Mouse (Mus musculus): Measurements from ENCODE around the gene Ptchd4. TPM values are rescaled to one million over a fixed set of nuclear protein-coding genes. Genes with fewer than 3 reads are reported as not detected.

The Ptchd4 gene
- total and polyA plus RNA-seq, 2 experiments = not detected

DNA sequence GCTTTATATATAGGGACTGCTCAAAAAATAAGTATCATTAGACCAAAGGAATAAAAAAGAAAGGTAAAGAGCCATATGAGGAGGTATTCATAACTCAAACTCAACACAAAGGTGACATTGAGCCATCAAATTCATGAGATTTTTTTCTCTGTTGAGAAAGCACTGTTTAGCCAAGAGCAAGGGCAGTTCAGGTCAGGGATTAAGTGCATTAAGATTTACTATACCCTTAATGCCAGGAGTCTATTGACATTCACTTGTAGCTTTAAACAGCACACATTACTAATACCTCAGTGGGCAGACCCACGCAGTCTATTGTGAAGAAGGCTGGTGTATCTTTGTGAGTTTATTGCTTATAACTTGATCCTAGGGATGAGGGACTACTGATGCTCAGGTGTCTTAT is 49.0 kb downstream of the Ptchd4 start:
- DNase-seq (ENCODE audit: extremely low read depth, low read depth, low spot score) = no peak
- no peak overlapping the region for H3K9ac ChIP-seq (ENCODE audit: low read depth, low read length)
- no peaks in the 10 kb centered on the region for H3K79me2 ChIP-seq (ENCODE audit: control insufficient read depth, insufficient read depth, low read length)
- TF ChIP-seq CTCF (IDR thresholded peaks at IDR 0.05; ENCODE audit: low read depth, low read length) (no peak), POLR2A (IDR thresholded peaks at IDR 0.05; ENCODE audit: extremely low read depth, insufficient read depth, low read length) (no peak)
- H3K4me1 ChIP-seq (ENCODE audit: control insufficient read depth, insufficient read depth, low read length) = no peaks in the 10 kb centered on the region
- no peaks in the 10 kb centered on the region for H3K27me3 ChIP-seq (ENCODE audit: control insufficient read depth, insufficient read depth, low read length)
- 51% methylated on average over 1 of the region's 1 CpGs for WGBS
- no peaks in the 10 kb centered on the region for H3K36me3 ChIP-seq (ENCODE audit: control insufficient read depth, insufficient read depth, low read length)
- no peak overlapping the region for H3K27ac ChIP-seq (replicated peaks; ENCODE audit: insufficient read depth, low read depth, low read length)
- no peak overlapping the region for H3K4me3 ChIP-seq (ENCODE audit: insufficient read depth, low read depth, low read length)

GRCm38 (mm10) chr17:42374881-42375280 is 59.1 kb downstream of the Ptchd4 start:
- H3K4me3 ChIP-seq (ENCODE audit: insufficient read depth, low read depth, low read length) = no peak overlapping the region
- H3K79me2 ChIP-seq (ENCODE audit: control insufficient read depth, insufficient read depth, low read length) = no peaks in the 10 kb centered on the region
- 82% methylated on average over 4 of the region's 4 CpGs for WGBS
- no peak overlapping the region for H3K9ac ChIP-seq (ENCODE audit: low read depth, low read length)
- TF ChIP-seq POLR2A (IDR thresholded peaks at IDR 0.05; ENCODE audit: extremely low read depth, insufficient read depth, low read length) (no peak), CTCF (IDR thresholded peaks at IDR 0.05; ENCODE audit: low read depth, low read length) (no peak)
- no peak overlapping the region for H3K27ac ChIP-seq (replicated peaks; ENCODE audit: insufficient read depth, low read depth, low read length)
- no peaks in the 10 kb centered on the region for H3K27me3 ChIP-seq (ENCODE audit: control insufficient read depth, insufficient read depth, low read length)
- H3K36me3 ChIP-seq (ENCODE audit: control insufficient read depth, insufficient read depth, low read length) = no peaks in the 10 kb centered on the region
- H3K4me1 ChIP-seq (ENCODE audit: control insufficient read depth, insufficient read depth, low read length) = no peaks in the 10 kb centered on the region
- no peak for DNase-seq (ENCODE audit: extremely low read depth, low read depth, low spot score)

- H3K36me3 ChIP-seq (ENCODE audit: control insufficient read depth, insufficient read depth, low read length) = no peaks in the 10 kb centered on the region
- no peaks in the 10 kb centered on the region for H3K27me3 ChIP-seq (ENCODE audit: control insufficient read depth, insufficient read depth, low read length)
- no peak overlapping the region for H3K9ac ChIP-seq (ENCODE audit: low read depth, low read length)
- H3K4me1 ChIP-seq (ENCODE audit: control insufficient read depth, insufficient read depth, low read length) = no peaks in the 10 kb centered on the region
- H3K79me2 ChIP-seq (ENCODE audit: control insufficient read depth, insufficient read depth, low read length) = no peaks in the 10 kb centered on the region
- TF ChIP-seq CTCF (IDR thresholded peaks at IDR 0.05; ENCODE audit: low read depth, low read length) (no peak), POLR2A (IDR thresholded peaks at IDR 0.05; ENCODE audit: extremely low read depth, insufficient read depth, low read length) (no peak)
- no peak overlapping the region for H3K27ac ChIP-seq (replicated peaks; ENCODE audit: insufficient read depth, low read depth, low read length)
- DNase-seq (ENCODE audit: extremely low read depth, low read depth, low spot score) = no peak
- no peak overlapping the region for H3K4me3 ChIP-seq (ENCODE audit: insufficient read depth, low read depth, low read length)
Measured at GRCm38 (mm10) chr17:42393086-42393485, 77.3 kb downstream of the Ptchd4 start.

DNA sequence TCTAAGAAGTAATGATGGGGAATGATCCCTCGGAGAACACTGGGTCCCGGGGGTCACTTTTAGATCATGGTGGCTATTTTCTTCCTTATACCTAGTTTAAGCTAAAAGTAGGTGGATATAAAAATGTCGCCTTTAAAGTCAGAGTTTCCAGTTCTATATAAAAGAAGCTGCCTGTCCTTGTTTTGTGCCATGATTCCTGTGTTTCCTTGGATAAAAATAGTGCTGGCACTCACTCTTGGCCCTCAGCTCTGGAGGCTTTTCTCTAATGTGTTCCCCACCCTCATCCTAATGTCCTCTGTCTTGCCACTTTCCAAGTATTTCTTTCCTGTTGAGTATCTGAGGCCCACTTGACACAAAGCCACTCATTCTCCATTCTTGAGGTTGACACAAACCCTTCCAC is 79.6 kb downstream of the Ptchd4 start:
- H3K79me2 ChIP-seq (ENCODE audit: control insufficient read depth, insufficient read depth, low read length) = no peaks in the 10 kb centered on the region
- WGBS = 90% methylated on average over 3 of the region's 3 CpGs
- H3K27ac ChIP-seq (replicated peaks; ENCODE audit: insufficient read depth, low read depth, low read length) = no peak overlapping the region

DNA sequence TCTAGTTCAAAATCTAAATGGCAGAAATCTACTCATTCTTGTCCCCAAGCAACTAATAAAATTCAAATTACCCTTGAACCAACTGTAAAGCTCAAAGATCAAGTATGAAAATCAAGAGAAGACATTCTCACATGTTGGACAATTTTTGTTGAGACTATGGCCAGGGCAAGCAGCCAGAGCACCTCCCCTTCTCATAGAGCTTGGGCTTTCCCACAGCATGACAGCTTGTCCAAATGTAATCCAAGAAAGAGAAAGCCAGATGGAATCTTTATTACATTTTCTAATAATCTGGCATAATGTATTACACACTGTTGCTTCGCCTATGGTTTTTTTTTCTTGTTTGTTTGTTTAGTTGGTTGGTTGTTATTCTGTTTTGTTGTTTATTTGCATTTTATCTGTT is 102.7 kb downstream of the Ptchd4 start:
- Histone ChIP-seq H3K4me1 (ENCODE audit: control insufficient read depth, insufficient read depth, low read length) (no peaks in the 10 kb centered on the region), H3K9ac (ENCODE audit: low read depth, low read length) (no peak overlapping the region), H3K27me3 (ENCODE audit: control insufficient read depth, insufficient read depth, low read length) (no peaks in the 10 kb centered on the region), H3K4me3 (ENCODE audit: insufficient read depth, low read depth, low read length) (no peak overlapping the region), H3K36me3 (ENCODE audit: control insufficient read depth, insufficient read depth, low read length) (no peaks in the 10 kb centered on the region), H3K79me2 (ENCODE audit: control insufficient read depth, insufficient read depth, low read length) (no peaks in the 10 kb centered on the region), H3K27ac (replicated peaks; ENCODE audit: insufficient read depth, low read depth, low read length) (no peak overlapping the region)
- DNase-seq (ENCODE audit: extremely low read depth, low read depth, low spot score) = no peak
- TF ChIP-seq POLR2A (IDR thresholded peaks at IDR 0.05; ENCODE audit: extremely low read depth, insufficient read depth, low read length) (no peak), CTCF (IDR thresholded peaks at IDR 0.05; ENCODE audit: low read depth, low read length) (no peak)
- WGBS = 80% methylated on average over 1 of the region's 1 CpGs

More for the DNA sequence above, 79.6 kb downstream of the Ptchd4 start:
- TF ChIP-seq CTCF (IDR thresholded peaks at IDR 0.05; ENCODE audit: low read depth, low read length) (no peak), POLR2A (IDR thresholded peaks at IDR 0.05; ENCODE audit: extremely low read depth, insufficient read depth, low read length) (no peak)
- no peak overlapping the region for H3K4me3 ChIP-seq (ENCODE audit: insufficient read depth, low read depth, low read length)
- H3K36me3 ChIP-seq (ENCODE audit: control insufficient read depth, insufficient read depth, low read length) = no peaks in the 10 kb centered on the region
- no peak overlapping the region for H3K9ac ChIP-seq (ENCODE audit: low read depth, low read length)
- H3K4me1 ChIP-seq (ENCODE audit: control insufficient read depth, insufficient read depth, low read length) = no peaks in the 10 kb centered on the region
- DNase-seq (ENCODE audit: extremely low read depth, low read depth, low spot score) = no peak
- no peaks in the 10 kb centered on the region for H3K27me3 ChIP-seq (ENCODE audit: control insufficient read depth, insufficient read depth, low read length)

- TF ChIP-seq POLR2A (IDR thresholded peaks at IDR 0.05; ENCODE audit: extremely low read depth, insufficient read depth, low read length) (no peak), CTCF (IDR thresholded peaks at IDR 0.05; ENCODE audit: low read depth, low read length) (no peak)
- Histone ChIP-seq H3K9ac (ENCODE audit: low read depth, low read length) (no peak overlapping the region), H3K4me1 (ENCODE audit: control insufficient read depth, insufficient read depth, low read length) (no peaks in the 10 kb centered on the region), H3K36me3 (ENCODE audit: control insufficient read depth, insufficient read depth, low read length) (no peaks in the 10 kb centered on the region), H3K79me2 (ENCODE audit: control insufficient read depth, insufficient read depth, low read length) (no peaks in the 10 kb centered on the region), H3K27me3 (ENCODE audit: control insufficient read depth, insufficient read depth, low read length) (no peaks in the 10 kb centered on the region), H3K27ac (replicated peaks; ENCODE audit: insufficient read depth, low read depth, low read length) (no peak overlapping the region), H3K4me3 (ENCODE audit: insufficient read depth, low read depth, low read length) (no peak overlapping the region)
- WGBS = 68% methylated on average over 1 of the region's 1 CpGs
- no peak for DNase-seq (ENCODE audit: extremely low read depth, low read depth, low spot score)
Measured at GRCm38 (mm10) chr17:42427961-42428360, 112.2 kb downstream of the Ptchd4 start.
